Mouse (Mus musculus): Measurements from ENCODE around the gene Btnl10. TPM values are rescaled to one million over a fixed set of nuclear protein-coding genes. Genes with fewer than 3 reads are reported as not detected.

Gene Btnl10
- total RNA-seq, 2 experiments from 2014 or later, result 0.12 TPM; not detected in 1

DNA sequence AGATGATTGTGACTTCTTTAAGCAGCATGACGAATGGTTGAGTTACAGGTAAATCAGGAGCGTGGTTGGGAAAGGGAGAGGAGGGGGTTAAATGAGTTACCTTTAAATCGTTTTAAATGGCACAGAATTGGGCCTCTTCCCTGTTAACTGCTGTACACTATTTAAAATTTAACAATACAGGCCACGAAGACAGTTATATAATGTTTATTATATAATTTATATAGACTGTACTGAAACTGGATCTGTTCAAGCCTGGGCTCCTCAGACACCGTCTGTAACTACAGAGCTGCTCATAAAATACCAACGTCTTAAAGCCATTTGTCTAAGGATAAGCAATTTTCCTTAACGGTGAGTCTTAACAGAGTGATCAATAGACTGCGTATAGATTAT lies 38.2 kb downstream of the Btnl10 start:
- DNase-seq, result no peak
- intact Hi-C loops (cut with DNase I), result no loop called here

DNA sequence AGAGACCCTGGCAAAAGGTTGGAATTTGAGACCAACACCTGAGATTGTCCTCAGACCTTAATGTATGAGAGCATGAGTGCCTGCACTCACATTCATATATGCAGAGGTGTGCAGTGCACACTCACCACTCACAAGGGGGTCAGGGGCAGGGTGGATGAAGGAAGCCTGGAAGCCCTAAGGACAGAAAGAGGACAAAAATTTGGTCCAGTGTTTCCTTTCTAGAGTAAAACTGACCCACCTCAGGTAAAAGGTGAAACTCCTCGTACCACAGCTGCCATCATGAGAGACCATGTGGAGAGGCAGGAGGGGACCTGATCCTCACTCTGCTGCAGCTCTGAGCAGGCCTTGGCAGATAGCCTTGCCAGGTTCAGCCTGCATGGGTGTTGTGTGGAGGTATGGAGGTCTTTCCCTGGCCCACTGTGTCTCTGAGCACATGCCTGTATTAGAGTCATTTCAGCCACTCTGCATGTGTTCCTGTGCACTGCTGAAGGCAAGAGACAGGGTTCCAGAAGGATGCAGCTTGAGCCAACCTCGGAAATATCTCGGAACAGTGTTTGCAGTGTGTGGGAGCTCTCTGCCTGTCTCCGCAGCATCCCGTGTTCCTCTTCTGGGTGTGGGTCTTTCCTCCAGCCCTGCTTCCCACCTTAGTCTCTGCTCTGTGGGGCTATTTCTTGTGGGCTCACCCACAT lies 39.7 kb downstream of the Btnl10 start:
- intact Hi-C loops (cut with DNase I), result no loop called here
- no peak for DNase-seq

DNA sequence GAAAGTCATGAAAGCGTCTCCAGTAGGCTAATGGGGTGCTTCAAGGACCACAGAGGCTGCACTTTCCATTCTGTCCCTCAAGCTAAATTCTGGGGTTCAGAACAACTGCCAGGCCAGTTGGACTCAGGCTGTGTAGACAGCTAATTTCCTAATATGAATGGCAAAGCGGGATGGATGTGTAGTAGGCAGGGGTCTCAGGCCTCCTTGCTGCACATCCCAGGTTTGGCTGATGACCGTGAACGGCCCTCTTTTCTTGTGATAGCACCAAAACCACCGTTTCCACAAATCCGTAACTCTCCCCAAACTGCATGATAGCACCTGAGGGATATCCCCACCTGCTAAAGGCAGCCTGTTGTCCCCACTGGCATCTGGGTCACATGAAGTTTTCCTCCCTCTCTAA lies 40.8 kb downstream of the Btnl10 start:
- intact Hi-C loops (cut with DNase I), result no loop called here

DNA sequence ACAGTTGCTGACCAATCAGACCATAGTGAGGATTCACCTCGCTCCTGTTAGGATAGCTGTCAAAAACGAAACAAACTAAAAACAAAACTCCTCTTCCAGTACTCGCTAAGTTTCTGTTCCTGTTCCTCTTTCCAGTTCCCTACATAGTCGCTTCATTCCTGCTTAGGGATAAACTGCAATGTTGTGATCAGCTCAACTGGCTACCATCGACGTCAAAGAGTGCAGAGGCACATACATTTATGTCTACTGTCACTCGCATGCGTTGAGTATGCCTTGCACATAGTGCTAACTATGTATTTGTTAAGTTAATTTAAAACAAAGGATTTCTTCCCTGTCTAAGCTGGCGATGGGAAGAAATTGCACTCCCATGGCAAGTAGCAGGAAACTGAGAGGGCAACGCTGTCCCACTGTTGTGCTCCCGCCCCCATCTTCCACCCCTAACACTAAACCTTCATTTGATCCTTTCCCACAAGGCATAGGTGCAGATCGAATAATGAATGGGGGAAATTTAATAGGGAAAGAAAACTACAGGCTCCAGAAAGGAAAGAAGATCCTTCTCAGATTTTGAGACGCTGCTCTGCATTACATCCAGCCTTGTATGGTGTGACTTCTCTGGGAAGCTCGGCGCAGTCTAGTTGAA lies 41.6 kb downstream of the Btnl10 start:
- DNase-seq, result no peak
- intact Hi-C loops (cut with DNase I), result no loop called here

More for the DNA sequence above, 40.8 kb downstream of the Btnl10 start:
- DNase-seq, result no peak

DNA sequence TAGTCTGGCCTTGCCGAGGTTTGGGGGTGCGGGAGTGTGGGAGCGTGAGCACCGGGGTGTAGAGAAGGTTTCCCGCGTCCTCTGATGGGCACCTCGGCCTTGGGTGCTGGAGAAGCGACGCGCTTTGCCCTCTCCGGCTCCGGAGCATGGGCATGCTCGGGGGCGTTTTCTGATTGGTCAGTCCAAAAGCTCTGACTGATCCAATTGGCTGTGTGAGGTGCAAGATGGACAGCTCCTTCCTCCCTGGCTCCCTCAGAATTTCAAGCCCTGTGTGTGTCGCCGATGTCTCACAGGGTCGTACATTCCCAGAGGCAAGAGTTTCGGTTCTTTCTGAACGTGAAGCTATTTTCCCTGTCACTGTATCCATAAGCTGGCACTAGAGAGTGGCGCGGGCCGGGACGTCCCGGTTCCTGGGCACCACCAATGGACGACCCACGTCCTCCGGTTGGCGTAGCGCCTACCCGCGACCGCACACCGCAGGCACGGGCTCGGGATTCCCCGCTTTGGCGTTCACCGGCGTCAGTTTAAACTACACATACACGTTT lies 42.3 kb downstream of the Btnl10 start:
- intact Hi-C loops (cut with DNase I), result loop anchor here (10.0 kb wide), 1 partner anchor 225 kb away; the partner anchor contains the start of gene Gjc2
- peak; percentile 85 to 86 for DNase-seq

DNA sequence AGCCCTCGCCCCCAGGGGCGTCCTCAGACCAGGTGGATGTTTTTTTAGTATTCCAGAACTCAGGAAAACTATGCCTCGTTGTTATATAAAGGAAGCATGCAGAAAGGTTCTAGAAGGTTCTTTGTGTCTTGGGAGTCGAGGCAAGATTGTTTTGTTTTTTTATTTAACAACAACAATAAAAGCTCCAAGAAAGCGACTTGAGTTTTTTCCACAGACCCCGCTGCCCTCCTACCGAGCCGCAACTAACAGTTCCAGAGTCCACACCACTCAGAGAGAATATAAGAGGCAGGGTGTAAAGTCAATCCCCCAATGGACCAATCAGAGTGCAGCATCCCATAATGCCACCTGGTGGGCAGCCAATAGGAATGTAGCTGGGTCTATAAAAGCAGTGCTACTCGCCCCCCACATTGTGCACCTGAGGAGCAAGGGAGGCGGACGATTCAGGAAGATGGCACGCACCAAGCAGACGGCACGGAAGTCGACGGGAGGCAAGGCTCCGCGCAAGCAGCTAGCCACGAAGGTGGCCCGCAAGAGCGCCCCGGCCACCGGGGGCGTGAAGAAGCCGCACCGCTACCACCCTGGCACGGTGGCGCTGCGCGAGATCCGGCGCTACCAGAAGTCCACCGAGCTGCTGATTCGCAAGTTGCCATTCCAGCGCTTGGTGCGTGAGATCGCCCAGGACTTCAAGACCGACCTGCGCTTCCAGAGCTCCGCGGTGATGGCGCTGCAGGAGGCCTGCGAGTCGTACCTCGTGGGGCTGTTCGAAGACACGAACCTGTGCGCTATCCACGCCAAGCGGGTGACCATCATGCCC lies 43.9 kb downstream of the Btnl10 start:
- DNase-seq, result no peak
- intact Hi-C loops (cut with DNase I), result loop anchor here (10.0 kb wide), 1 partner anchor 223 kb away; the partner anchor contains the start of gene Gjc2

DNA sequence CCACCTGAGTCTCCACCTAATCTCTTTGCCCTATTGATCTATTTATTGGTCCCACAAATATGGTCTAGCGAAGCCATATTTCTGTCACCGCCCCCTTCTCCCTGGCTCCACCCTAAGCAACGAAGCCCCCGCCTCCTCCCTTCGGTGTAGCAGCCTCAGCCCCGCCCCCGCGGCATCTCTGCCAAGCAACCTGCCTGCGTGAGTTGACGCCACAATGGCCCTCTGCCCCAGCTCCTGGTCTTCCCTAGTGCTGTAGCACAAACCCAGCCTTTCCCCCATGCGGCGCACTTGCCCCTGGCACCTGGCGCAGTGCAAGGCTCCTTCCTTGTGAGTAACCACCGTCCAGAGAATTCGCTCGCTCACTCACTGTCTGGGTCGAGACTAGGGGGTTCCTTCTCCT lies 45.8 kb downstream of the Btnl10 start:
- DNase-seq, result no peak
- intact Hi-C loops (cut with DNase I), result loop anchor here (10.0 kb wide), 1 partner anchor 221 kb away; the partner anchor contains the start of gene Gjc2

DNA sequence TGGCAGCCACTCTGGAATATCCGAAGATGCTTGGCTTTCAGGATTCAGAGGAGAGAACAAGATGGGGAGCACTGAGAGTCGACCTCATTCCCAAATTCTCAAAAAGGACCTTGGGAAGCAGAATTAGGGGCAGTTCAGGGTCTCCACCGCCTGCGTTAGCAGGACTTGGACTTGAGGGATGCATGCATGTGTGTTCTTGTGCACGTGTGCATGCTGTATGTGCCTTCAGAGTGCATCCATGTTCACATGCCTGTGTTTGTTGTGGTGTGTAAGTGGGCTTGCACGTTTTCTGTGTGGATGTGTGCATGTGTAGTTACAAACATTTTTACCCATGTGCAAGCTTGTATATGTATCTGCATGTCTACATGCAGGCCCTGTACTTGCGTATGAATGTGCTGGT lies 46.5 kb downstream of the Btnl10 start:
- no peak for DNase-seq
- intact Hi-C loops (cut with DNase I), result loop anchor here (10.0 kb wide), 1 partner anchor 221 kb away; the partner anchor contains the start of gene Gjc2

DNA sequence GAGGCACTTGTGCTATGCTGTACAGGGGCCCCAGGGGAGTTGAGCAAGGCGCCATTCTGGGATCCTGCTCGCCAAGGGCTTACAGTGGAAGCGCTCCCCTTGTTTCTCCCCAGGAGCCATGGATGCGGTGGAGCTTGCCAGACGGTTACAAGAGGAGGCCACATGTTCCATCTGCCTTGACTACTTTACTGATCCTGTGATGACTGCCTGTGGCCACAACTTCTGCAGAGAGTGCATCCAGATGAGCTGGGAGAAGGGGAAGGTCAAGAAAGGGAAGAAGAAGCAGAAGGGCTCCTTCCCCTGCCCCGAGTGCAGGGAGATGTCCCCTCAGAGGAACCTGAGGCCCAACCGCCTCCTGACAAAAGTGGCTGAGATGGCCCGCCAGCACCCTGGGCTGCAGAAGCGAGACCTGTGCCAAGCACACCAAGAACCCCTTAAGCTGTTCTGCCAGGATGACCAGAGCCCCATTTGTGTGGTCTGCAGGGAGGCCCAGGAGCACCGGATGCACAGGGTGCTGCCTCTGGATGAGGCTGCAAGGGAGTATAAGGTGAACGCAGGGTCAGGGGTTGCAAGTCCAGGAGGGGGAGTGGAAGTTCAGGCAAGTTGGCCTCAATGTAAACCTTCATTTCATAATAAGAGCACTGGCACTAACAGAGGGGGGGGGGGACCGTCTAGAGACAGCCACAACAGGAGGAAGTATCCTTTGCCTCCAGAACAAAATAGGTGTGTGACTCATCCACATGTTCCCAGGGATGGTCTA lies 47.5 kb downstream of the Btnl10 start:
- DNase-seq, result no peak
- intact Hi-C loops (cut with DNase I), result loop anchor here (10.0 kb wide), 1 partner anchor 220 kb away; the partner anchor contains the start of gene Gjc2

DNA sequence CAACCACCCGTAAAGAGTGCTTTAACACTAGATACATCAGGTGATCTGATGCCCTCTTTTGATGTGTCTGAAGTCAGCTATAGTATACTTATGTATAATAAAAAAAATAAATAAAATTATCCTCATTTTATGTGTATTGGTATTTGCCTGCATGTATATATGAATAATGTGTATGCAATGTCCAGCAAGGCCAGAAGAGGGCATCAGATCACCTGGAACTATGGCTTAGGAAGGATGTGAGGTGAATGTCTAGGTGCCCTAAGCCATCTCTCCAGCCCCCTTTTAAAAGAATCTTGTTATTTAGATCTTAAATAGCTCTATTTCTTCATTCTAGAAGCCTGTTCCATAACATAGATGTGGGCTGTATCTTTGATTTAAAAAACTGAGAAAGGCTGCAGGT lies 49.6 kb downstream of the Btnl10 start:
- intact Hi-C loops (cut with DNase I), result loop anchor here (10.0 kb wide), 1 partner anchor 217 kb away; the partner anchor contains the start of gene Gjc2
- peak in 1 of 2 experiments; percentile 63 for DNase-seq

DNA sequence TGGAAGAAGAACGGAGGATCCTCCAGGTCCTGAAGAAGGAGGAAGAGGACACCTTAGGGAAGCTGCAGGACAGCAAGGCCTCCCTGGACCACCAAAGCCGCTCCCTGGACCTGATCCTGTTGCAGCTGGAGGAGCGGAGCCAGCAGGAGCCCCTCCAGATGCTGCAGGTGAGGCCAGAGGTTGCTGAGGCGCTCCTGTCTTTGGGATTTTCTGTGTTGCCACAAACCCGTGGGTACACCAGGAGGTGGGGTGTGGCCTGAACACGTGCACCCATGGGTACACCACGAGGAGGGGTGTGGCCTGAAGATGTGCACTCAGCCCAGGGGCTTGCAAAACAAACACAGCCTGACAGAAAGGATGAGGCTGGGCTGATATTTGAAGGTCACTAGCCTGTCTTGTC lies 50.8 kb downstream of the Btnl10 start:
- DNase-seq, result no peak

DNA sequence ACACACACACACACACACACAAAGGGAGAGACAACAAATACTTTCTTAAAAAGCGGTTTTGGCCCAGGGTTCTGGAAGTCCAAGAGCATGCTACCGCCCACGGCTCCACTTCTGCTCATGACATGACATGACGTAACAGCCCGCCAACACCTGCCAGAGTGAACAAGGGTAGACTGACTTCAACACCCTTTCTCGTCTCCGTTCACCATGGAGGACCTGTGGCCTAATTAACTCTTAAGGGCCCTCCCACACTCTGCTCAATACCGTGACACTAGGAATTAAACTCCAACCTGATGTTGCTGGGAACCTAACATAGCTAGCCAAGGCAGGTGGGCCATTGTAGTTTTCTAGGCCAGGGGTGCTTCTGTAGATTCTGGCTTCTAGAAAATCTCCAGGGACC lies 51.3 kb downstream of the Btnl10 start:
- DNase-seq, result no peak
- intact Hi-C loops (cut with DNase I), result loop anchor here (10.0 kb wide), 1 partner anchor 216 kb away; the partner anchor contains the start of gene Gjc2

More for the DNA sequence above, 50.8 kb downstream of the Btnl10 start:
- intact Hi-C loops (cut with DNase I), result loop anchor here (10.0 kb wide), 1 partner anchor 216 kb away; the partner anchor contains the start of gene Gjc2

DNA sequence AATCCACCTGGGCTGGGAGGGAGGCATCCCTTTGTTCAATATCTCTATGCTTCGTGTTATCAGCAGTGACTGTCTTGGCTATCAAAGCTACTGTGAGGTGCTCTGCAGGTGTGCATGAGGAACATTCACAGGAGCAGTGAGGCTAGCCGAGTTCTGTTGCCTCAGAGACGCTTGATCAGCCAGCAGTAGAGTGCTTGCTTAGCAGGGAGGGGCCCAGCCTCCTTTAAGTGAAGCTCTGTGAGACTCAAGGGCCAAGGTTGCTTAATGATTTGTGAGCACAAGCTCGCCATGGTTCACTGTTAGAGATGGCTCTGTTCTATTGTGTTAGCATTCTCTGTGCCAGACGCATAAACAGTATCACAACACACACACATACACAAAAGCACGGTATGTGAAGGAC lies 52.0 kb downstream of the Btnl10 start:
- DNase-seq, result no peak
- intact Hi-C loops (cut with DNase I), result loop anchor here (10.0 kb wide), 1 partner anchor 215 kb away; the partner anchor contains the start of gene Gjc2

DNA sequence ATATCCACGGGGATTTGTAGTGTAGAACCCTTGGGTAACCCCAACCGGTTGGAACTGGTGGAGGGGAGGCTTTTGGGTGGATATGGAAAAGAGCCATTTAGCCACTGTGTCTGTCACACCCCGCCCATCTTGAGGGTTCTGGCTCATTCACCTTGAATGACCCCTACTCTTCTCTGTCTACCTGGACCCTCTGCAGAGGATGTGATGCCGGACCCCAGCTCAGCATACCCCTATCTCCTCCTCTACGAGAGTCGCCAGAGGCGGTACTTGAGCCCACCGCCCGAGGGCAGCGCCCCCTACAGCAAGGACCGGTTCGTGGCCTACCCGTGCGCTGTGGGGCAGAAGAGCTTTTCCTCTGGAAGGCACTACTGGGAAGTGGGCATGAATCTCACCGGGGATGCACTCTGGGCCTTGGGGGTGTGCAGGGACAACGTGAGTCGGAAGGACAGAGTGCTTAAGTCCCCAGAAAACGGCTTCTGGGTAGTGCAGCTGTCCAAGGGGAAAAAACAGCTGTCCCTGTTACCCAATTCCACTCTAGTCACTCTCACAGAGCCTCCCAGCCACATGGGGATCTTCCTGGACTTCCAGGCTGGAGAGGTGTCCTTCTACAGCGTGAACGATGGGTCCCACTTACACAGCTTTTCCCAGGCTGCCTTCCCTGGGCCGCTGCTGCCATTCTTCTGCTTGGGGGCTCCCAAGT lies 53.3 kb downstream of the Btnl10 start:
- DNase-seq, result no peak
- intact Hi-C loops (cut with DNase I), result no loop called here

DNA sequence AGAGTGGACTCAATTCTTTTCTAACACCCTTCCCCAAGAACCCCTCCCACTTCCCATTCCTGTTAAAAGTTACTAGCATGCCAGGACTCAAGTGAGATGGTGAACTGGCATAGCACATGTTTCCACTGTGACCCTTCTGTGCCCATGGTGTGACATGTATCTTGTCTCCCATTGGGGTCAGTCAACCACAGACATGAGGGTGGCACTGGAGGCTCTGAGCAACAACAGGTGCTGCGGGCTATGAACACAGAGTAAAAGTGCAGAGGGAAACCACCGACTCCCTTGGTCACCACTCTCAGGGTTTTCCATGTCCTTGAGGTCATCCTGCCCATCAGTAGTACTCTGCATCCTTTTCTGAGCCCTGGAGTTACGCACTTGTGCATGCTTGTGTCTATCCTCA lies 54.1 kb downstream of the Btnl10 start:
- DNase-seq, result no peak
- intact Hi-C loops (cut with DNase I), result no loop called here

DNA sequence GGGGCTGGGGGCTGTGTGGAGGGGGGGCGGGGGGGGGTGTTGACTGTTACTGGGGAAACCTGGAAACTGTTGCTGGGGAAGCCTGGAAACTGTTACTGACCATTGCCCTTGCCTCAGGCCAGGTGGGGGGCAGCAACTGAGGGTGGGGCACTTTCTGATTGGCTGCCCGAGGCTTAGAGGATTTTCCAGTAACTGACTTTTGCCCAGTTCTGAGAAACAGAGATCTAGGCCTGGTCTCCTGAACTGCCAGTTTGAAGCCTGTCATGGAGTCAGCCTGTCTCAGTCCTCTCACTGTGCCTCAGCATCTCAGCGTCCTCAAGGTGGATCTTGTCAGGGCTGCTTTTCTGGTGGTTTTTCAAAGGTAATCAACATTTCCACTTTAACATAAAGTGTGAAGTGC lies 56.7 kb downstream of the Btnl10 start:
- intact Hi-C loops (cut with DNase I), result no loop called here
- no peak for DNase-seq

Data from heart, postnatal 10 days (tissue).